Mouse (Mus musculus) left cerebral cortex, adult 18-20 months (tissue): Measurements from ENCODE around the gene Tma7. TPM values are rescaled to one million over a fixed set of nuclear protein-coding genes. Genes with fewer than 3 reads are reported as not detected.

Experiments used
- DNase-seq, 2 experiments: peaks; one replicate each; pipeline ENCODE4 v3.0.0; 2021 to 2022; ENCODE audit warnings: low spot score in 2 of 2, mixed read lengths in 1 of 2
- total RNA-seq, 2 experiments: library from RNA; stranded (reverse); gene quantifications; 2 replicates each; pipeline ENCODE4 v1.2.3; 2021

Gene Tma7
- total RNA-seq, 2 experiments from 2014 or later = 308 to 319 TPM

DNA sequence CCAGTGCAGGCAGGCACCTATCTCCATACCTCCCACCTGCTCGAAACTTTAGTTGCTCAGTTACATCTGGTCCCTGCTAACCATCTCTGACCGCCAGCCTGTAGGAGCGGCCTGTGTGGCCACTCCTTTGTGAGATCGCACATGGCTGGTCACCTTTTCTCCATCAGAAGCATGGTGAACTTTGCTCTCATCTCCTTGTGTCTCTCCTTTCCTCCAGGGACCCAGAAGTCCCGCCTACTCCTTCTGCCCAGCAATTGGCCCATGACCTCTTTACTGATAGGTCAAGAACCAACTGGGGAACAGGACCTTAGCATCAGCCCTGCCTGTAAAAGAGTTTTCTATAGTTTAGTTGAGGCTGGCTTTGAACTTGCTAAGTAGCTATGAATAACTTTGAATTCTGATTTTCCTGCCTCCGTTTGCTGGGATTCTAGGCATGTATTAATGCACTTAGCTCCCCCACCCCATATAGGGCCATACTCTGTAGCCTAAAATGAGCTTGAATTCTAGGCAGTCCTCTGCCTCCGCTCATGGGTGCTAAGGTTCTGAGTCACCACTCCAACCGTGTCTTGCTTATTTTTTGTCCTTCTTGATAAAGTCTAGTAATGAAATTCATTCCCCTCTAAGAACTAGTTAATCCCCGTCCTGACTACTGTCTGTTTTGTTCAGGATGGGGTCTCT is 32.3 kb downstream of the Tma7 start:
- DNase-seq = no peak

DNA sequence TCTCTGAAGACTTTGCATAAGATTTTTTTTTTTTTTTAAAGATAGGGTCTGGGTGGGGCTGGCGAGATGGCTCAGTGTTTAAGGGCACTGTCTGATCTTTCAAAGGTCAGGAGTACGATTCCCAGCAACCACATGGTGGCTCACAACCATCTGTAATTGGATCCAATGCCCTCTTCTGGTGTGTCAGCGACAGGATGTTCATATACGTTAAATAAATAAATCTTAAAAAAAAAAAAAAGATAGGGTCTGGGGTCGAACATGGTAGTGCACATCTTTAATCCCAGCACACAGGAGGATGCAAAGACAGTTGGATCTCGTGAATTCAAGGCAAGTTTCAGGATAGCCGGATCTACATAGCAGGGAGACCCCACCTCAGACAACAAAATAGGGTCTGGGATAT is 33.1 kb downstream of the Tma7 start:
- DNase-seq = no peak

DNA sequence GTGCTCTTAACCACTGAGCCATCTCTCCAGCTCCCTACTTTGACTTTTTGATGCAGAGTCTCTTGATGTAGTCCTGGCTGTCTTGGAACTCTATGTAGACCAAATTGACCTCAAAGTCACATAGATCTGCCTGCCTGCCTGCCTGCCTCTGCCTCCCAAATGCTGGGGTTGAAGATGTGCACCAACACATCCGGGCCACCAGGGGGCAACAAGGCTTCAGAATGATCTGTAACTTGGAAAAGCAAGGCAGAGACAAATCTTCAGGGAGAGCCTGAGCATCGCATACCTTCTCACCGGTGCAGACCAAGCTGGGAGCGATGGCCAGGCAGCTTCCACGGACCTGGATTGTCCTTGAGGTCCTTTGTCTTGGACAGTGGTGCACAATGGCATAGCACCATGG is 36.1 kb downstream of the Tma7 start:
- DNase-seq = peak in 1 of 2 experiments; percentile 30

DNA sequence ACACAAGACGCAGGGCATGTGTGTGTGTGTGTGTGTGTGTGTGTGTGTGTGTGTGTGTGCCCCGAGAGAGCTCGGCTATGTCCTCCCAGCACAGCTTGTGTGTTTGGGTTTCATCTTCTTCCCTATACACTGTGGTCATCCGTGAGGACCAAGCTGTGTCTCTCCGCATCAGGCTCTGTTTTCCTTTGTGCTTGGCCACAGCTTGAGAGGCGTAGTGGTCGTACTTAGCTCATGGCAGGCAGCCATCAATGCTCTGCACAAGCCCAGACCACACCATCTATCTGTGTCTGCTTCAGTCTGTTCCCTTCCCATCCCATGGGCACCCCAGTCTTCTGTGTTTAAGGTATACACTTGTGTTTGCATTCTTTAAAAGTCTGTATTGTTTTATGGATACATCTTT is 41.0 kb downstream of the Tma7 start:
- DNase-seq = no peak

DNA sequence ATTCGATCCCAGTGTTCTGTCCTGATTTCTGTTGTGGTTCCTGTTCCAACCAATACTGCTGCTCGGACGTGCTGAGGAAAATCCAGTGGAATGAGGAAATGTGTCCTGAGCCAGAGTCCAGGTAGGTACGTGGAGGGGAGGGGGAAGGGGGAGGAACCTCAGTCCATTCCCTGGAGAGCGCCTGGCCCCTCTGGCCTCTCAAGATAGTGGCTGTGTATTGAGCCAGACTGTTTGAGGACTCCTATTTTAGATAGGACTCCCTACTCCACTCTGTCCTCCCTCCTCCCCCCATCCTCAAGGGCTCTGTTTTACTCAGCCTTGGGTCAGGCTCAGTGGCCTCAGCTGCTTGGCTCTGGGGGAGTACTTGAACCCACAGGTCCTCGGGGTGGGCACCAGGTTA is 41.5 kb downstream of the Tma7 start:
- DNase-seq = no peak

DNA sequence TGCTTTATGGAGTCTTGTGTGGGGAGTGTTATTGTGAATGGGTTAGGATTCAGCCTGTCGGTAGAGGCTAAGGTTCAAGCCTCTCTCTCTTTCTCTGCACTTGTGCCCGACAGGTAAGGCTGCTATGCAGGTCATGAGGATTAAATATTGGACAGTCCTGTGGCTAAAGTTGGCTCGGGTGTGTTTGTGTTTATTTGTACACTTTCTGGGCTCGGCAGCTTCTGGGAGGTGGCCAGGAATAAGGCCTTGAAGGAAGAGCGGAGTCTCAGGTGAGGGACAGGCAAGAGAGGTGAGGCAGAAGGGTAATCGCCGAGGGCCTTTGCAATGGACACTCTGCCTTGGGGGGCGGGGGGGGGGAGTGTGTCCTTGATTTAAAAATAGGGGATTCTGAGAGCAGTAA is 42.2 kb downstream of the Tma7 start:
- no peak for DNase-seq

DNA sequence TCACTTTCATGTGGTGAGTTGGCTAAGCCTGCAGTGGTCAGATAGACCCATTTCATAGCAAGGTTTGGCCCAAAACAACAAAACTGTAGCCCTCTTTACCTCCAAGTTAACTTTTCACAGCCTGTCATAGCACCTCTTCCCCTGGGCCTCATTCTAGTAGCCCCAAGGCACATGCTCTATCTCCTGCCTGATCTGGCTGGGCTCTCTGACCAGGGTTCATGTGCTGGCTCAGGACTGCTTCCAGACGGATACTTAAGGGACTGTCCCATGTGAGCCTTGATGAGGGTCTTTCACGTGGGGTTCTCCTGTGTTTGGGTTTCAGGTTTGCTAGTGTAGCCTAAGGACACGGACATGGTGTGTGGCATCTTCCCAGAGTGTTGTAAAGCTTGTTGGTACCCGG is 42.7 kb downstream of the Tma7 start:
- DNase-seq = no peak

DNA sequence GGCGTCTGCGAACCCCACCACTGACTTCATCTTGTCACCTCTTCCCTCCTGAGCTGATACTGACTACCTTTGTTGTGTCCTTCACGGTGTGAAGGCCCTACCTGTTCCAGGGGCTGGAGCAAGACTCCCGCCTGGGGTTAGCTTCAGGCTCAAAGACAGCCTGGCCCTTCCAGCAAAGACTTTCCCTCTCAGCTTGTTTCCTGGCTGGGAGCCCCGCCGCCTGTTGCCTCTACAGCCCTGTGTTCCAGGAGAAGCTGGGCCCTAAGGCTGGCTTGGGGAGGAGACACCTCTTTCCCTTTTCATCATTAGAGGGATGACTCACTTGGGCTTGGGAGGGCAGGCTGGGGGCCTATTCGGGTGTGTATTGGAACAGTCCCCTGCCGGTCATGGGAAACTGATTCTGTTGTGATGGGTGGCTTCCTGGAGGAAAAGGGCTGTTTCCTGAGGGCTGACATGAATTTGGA is 43.5 kb downstream of the Tma7 start:
- DNase-seq = no peak

DNA sequence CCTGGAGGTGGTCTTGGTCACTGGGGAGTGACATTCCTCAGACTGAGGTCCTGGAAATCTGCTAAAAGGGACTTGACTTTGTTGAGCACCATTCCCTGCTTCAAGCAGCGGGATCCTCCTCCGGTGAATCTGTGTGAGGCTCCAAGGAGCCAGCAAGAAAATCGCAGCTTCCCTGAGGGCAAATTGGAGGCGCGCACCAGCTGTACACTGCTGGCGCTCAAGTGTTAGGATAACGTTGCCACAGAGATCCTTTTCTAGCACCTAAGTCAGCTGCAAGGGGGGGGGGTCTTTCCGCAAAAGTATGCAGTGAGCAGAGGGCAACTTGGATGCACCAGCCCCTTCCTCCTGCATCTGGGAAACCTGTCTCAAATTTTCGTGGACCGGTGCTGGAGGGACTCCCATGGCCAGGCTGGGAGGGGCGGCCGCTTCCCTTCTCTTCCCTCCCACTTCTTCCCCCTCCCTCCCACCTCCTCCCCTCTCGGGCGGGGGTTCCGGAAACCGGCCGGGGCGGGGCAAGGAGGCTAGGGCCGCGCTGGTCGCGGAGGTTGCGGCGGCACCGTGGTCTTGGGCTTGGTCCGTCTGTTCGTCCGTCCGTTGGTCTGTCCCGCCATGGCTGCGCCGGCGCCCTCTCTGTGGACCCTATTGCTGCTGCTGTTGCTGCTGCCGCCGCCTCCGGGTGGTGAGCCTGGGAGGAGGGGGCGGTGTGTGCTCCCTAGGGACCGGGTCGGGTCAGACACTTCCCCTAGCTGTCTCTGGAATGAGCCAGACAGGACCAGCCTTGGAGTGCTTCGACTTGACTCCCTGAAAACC is 44.1 kb downstream of the Tma7 start, which contains the start of gene Shisa5:
TSS of gene Shisa5 (plus strand) at position 480 of the 810 bp plus-strand sequence.
- no peak for DNase-seq

DNA sequence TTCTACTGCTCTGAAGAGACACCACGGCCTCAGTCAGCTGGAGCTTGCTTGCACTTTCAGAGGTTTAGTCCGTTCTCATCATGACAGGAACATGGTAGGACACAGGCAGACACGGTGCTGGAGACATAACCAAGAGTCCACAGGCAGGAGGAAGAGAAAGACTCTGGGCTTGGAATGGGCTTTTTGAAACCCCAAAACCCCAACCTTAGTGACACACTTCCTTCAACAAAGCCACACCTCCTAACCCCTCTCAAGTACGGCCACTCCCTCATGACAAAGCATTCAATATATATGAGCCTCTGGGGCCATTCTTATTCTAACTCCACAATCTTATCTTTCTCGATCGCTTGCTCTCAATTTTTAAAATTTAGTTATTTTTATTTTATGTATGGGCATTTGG is 50.0 kb downstream of the Tma7 start:
- DNase-seq = no peak

DNA sequence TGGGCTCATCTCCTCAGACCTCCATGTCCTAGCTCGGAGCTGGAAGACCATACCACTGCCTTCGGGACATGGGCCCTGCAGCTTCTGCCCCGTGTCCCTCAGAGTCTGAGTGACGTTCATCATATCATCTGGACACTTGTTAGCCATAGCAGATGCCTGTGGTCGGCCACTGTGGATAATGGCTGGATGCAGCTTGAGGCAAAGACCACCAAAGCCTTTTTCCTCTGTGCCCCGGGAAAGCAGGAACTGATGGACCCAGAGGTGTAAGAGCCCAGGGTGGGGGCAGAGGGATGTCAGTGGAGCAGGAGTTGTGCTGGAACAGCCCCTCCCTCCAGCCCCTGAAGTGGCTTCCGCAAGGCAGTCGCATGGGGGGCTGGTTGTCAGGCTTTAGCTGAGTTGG is 50.7 kb downstream of the Tma7 start:
- DNase-seq = no peak

DNA sequence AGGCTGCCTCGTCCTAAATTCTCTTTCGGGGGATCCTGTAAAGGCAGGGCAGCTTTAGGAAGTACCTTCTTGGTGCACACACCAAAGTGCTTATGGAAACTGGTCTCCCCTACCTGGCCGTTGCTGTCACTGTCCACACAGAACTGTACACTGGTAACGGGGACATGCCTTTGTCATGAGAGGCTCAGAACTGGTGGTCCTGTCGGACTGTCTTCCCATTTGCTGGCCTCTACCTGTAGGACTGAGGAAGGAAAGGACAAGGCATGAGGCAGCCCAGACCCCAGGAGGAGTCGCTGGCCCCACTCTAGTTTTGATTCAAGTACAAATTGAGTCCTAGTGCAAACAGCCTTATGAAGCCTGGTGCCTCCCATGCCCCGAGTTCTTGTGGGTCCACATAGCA is 51.4 kb downstream of the Tma7 start:
- no peak for DNase-seq

DNA sequence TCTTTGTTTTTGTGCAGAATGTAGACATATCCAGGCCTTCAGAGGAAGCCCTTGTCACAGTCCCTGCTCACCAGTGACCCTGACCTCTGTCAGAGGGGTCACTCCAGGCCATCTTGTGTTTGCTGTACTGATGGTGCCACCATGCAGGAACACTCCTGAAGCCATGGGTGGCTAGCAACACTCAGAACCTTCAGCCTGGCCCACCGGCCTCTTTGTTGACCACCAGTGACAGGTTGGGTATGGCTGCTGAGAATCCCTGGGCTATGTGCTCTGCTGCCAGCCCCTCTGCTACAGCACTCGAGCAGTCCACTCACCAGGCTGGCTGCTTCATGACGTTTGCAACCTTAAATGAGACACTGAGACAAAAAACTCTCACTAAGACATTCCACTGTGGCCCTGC is 52.1 kb downstream of the Tma7 start:
- no peak for DNase-seq

DNA sequence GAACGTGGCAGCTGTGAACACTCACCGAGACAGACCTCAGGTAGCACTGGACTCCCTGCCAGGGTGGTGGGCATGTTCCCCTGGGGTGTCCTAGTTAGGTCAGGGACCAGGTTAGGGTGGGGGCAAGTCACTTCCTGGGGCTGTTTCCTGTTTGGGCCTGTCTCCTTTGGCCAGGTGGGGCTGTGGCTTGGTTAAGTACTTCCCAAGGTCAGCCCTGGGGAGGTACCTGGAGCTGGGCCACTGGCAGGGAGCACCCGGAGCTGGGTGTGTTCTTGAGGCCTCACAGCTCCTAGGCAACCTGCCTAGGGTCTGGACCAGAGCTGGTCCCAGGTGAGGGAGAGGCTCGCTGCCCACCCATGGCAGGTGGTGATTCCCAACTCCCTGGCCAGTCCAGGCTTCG is 53.5 kb downstream of the Tma7 start:
- DNase-seq = no peak

DNA sequence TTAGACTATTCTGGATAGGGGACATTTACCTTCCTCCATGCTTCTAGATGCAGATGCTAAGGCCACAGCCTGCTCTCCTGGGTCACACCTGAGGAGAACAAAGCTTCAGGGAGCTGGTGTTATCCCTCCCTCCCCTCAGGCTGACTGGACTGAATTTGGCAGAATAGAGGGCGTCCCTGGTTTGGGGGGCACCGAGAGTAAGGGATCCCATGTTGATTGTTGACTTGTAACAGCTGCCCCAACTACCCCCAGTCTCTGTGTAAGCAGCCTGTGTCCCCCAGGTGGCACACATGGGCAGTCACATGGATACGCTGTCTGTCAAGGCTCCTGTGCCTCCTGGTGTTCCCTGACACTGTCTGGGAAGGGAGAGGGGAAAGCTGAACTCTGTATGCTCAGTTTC is 54.0 kb downstream of the Tma7 start:
- no peak for DNase-seq

DNA sequence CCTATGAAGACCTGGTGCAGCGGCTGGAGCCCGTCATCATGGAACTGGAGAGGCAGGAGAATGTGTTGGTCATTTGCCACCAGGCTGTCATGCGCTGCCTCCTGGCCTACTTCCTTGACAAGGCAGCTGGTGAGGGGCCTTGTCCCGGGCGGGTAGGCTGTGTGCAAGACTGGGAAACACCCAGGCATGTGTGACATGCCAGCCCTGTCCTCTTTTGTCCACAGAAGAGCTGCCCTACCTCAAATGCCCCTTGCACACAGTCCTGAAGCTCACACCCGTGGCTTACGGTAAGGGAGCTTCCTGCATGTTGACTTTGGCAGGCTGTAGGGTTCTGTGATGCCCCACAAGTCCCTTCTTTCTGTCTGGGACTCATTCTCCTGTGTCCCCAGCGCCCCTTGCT is 54.9 kb downstream of the Tma7 start:
- no peak for DNase-seq

Other genes starting within 250 kb of the Tma7 start
- gene Slc26a6, start 229.3 kb downstream of the Tma7 start, total RNA-seq = 10 to 100 TPM; 11.7 to 14.0 TPM
- gene Tmem89, start 168.0 kb downstream of the Tma7 start, total RNA-seq = not detected
- gene Uqcrc1, start 146.0 kb downstream of the Tma7 start, total RNA-seq = 100 to 1,000 TPM; 382 to 415 TPM
- 1 to 10 TPM; 3.1 to 3.4 TPM for gene Col7a1, start 129.0 kb downstream of the Tma7 start, total RNA-seq
- not detected for gene Ucn2, start 96.6 kb downstream of the Tma7 start, total RNA-seq
- gene Pfkfb4, start 90.8 kb downstream of the Tma7 start, total RNA-seq = 10 to 100 TPM; 14.6 to 17.2 TPM
- 10 to 100 TPM; 72.8 to 82.3 TPM for gene Shisa5, start 44.0 kb downstream of the Tma7 start, total RNA-seq
- gene Trex1, start 22.9 kb downstream of the Tma7 start, total RNA-seq = 10 to 100 TPM; 13.4 to 13.7 TPM
- 10 to 100 TPM; 25.3 to 29.7 TPM for gene Atrip, start 8.5 kb downstream of the Tma7 start, total RNA-seq
- gene Ccdc51, start 94 bp downstream of the Tma7 start, total RNA-seq = 1 to 10 TPM; 8.1 to 8.7 TPM
- gene Plxnb1, start 12.8 kb upstream of the Tma7 start, total RNA-seq = 10 to 100 TPM; 57.1 to 58.4 TPM
- not detected for gene Fbxw21, start 79.5 kb upstream of the Tma7 start, total RNA-seq
- not detected for gene Fbxw13, start 113.4 kb upstream of the Tma7 start, total RNA-seq
- gene Fbxw20, start 152.2 kb upstream of the Tma7 start, total RNA-seq = not detected
- gene Fbxw14, start 205.1 kb upstream of the Tma7 start, total RNA-seq = not detected